Mouse (Mus musculus): ENCODE results near the gene Mettl2.
"Not testable (repeated sequence)": the region's sequence is repeated elsewhere in the genome, so short reads cannot be mapped to it uniquely, and the experiment has no call there.

Mettl2 gene

DNA sequence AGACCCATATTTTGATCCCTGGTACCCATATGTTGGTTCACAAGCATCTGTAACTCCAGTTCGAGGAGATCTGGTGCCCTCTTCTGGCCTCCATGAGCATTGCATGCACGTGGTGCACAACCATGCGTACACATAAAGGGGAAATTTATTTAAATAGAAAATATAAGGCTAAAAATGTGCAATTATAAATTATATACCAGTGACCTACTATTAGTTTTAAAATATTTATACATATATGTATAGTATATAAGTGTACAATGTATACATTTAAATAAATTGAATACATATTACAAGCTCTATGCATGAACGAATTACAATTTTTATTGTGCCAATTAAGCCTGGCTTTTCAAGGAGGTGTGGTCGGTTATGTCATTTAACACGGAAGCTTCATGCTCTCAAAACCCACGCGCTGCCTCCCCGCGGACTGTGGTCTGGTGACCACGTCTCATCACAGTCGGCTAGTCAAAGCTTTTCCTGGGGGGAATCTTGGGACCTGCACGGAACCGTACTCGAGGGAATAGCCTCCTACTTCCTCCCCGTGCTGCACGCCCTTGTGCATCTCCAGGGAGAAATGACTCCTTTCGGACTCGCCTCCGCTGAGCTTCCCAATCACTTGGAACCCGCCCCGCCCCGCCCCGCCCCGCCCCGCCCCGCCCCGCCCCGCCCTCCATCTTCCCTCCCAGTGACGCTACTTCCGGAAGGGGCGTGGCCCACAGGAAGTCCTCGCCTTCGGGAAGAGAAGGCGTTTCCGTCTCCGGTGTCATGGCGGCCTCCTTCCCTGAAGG is at the start of gene Mettl2:
TSS of gene Mettl2 (plus strand) at position 691 of the 785 bp plus-strand sequence.
- peak; percentile 89 for DNase-seq (ENCODE audit: low spot score)

DNA sequence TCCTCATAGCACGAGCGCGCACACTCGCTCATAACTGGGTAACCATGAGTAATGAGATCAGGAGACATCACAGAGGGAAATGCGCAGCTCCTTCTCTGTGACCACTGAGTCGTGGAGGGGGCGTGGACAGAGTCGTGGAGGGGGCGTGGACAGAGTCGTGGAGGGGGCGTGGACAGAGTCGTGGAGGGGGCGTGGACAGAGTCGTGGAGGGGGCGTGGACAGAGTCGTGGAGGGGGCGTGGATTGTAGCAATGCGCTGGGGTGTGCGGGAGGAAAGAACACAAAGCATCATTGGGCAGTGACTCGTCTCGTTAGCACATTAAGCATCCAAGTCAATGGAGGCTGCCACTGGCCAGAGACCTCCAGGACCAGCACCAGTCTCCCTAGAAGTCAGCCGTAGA is 13.8 kb upstream of the Mettl2 start:
- peak; percentile 42 for DNase-seq (ENCODE audit: low spot score)

DNA sequence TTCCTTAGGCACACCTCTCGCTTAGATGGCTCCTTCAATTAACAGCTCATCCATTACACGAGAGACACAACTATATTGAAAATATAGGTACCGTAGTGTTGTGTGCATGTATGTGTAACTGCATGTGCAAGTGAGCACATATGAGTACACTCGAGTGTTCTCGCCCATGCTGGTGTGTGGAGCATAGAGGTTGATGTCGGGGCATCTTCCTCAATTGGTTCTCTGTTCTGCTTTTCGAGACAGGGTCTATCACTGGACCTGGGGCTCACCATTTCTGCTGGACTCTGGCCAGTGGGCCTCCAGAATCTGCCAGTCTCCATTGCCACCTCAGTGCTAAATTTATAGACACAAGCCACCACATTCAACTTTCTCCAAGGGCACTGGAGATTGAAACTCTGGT is 8.4 kb upstream of the Mettl2 start:
- DNase-seq (ENCODE audit: low spot score) = no peak

DNA sequence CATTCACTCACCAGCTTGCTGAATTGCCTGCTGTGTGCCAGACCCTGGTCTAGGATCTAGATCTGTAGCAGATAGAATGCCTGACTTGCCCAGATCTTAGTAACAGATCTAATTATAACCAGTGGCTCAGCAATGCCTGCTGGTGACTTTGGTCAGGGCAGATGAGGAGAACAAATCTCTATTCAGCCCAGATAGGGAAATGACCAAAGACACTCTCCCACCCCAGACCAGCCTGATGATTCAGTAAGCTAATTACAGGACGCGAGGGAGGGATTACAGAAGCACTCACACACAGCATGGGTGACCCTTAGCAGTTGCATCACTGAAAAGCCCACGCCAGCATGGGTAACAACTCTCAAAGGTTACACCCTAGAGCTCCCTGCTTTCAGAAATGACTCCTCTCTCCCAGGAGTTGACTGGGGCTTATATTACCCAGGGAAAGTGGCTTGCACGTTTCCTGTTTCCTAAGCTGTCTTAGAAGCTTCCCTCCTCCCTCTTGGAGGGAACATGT is 5.6 kb upstream of the Mettl2 start:
- DNase-seq (ENCODE audit: low spot score) = peak; percentile 73

DNA sequence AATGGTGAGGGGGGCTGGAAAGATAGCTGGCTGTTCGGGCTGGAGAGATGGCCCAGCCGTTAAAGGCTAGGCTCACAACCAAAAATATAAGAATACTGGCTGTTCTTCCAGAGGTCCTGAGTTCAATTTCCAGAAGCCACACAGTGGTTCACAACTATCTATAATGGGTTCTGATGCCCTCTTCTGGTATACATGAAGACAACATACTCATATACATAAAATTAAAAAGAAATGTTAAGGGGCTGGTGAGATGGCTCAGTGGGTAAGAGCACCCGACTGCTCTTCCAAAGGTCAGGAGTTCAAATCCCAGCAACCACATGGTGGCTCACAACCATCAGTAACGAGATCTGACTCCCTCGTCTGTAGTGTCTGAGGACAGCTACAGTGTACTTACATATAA is 4.4 kb upstream of the Mettl2 start:
- not testable (repeated sequence) for DNase-seq (ENCODE audit: low spot score)

DNA sequence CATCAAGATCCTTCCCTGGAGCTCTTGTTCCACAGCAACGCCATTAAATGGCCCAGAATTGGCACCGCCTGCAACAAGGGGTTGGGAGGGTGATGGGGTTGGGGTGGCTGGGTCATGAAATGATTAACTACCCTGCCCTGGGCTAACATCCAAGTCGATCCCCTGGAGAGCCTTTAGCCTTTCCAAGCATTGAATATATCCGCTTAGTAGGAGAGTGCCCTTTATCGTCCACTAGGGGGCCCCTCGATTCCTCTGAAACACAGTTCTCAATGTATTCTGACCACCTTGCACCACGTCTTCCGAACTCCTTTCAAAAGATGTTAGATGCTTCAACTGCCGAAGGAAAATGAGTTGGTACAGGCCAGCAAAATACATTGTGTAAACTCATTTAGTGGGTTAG is 2.2 kb upstream of the Mettl2 start:
- DNase-seq (ENCODE audit: low spot score) = peak; percentile 59

DNA sequence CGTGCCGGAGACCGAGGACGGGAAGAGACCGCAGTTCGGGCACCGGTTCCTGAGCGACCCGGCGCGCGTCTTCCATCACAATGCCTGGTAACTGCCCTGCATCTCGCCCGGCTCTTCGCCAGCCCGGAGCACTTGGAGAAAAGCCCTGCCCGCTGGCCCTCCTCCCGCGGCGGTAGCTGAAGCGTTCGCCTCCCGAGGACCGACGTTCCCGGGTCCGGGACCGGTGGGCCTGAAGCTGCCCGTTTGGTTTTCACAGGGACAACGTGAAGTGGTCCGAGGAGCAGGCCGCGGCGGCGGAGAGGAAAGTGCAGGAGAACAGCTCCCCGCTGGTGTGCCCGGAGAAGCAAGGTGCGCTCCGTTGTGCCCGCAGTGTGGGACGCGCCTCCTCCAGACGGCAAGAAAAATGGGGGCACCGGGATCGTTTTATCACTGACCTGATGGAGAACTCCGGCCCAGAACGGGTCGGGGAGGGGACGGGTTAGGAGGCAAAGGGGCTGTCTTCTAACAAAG is 350 bp downstream of the Mettl2 start:
- DNase-seq (ENCODE audit: low spot score) = peak; percentile 30

DNA sequence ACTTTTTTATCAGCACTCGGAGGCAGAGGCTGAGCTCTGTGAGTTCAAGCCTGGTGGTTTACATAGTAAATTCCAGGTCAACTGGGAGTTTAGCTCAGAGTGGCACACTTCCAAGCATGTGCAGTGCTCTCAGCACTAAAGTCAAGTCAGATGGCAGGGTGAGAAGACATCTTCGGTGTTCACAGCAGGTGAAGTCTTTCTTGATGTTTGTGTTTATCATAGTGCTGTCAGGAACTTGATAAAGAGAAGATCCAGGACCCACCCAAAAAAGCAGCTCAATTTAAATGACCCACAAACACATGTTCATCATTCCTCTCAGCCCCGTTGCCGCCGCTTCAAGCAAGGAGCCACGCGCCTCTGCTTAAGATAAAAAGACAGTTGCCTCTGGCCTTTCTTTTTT is 9.5 kb downstream of the Mettl2 start:
- DNase-seq (ENCODE audit: low spot score) = no peak

DNA sequence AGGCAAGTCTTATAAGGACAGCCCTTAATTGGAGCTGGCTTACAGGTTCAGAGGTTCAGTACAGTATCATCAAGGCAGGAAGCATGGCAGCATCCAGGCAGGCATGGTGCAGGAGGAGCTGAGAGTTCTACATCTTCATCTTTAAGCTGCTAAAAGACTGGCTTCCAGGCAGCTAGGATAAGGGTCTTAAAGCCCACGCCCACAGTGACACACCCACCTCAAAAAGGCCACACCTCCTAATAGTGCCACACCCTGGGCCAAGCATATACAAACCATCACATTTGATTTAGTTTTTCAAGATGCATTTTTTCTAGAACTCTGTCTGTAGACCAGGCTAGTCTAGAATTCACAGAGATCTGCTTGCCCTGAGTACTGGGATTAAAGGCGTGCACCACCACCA is 11.0 kb downstream of the Mettl2 start:
- DNase-seq (ENCODE audit: low spot score) = not testable (repeated sequence)

DNA sequence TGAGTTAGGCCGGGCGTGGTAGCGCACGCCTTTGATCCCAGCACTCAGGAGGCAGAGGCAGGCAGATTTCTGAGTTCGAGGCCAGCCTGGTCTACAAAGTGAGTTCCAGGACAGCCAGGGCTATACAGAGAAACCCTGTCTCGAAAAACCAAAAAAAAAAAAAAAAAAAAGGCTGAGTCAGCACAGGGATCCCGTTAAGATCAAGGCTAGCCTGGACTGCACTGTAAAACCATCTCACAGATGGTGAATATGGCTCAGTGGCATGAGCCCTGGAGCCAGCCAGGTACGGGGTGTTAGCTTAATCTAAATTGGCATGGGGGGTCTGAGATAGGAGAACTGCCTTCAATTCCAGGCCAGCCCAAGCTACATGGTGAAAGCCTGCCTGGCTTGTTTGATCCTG is 14.3 kb downstream of the Mettl2 start:
- DNase-seq (ENCODE audit: low spot score) = not testable (repeated sequence)

DNA sequence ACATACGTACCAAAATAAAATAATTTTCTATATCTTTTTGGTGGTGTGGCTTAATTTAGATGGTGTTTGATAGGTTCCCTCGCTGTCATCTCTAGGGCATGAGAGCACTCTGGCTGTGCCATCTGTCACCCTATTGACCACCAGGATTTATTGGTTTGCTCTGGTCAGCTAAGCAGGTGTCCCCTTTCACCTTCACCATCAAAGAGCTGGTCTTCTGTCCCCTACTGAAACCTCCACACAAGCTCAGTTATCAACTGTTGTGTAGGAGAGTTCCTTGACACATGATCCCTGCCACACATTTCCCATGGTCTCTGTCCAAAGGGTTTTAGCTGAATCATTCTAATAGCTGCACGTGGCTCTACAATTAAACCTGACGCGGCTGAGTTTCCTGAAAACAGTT is 14.9 kb downstream of the Mettl2 start:
- DNase-seq (ENCODE audit: low spot score) = no peak

DNA sequence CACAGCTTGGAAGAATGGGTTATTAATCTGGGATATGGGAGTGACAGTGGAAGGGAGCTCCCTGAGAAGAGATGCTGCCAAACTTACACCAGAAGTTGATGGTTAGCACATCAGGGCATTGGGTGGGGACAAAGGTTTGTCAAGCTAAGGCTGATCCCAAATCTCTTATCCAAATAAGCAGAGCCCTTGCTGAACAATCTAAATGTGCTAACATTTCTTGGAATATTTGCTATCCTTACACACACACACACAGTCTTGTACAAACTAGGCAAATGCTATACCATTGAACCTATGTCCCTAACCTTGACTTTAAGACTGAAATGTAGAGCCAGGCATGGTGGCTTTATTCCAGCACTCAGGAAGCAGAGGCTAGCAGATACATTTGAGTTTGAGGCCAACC is 17.3 kb downstream of the Mettl2 start:
- no peak for DNase-seq (ENCODE audit: low spot score)

DNA sequence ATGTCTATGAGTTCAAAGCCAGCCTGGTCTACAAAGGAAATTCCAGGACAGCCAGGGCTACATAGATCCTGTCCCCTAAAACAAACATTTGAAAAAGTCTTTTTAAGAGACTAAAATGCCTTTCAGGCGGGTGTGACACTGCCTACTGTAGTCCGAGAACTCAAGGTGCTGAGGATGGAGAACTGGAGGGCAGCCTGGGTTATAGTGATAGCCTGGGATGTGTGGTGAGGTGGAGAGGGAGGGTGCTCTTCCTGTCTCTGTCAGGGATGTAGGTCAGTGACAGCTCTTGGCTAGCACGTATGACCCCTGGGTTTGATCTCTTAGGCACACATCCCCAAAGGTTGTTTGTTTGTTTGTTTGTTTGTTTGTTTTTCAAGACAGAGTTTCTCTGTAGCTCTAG is 17.9 kb downstream of the Mettl2 start:
- no peak for DNase-seq (ENCODE audit: low spot score)

DNA sequence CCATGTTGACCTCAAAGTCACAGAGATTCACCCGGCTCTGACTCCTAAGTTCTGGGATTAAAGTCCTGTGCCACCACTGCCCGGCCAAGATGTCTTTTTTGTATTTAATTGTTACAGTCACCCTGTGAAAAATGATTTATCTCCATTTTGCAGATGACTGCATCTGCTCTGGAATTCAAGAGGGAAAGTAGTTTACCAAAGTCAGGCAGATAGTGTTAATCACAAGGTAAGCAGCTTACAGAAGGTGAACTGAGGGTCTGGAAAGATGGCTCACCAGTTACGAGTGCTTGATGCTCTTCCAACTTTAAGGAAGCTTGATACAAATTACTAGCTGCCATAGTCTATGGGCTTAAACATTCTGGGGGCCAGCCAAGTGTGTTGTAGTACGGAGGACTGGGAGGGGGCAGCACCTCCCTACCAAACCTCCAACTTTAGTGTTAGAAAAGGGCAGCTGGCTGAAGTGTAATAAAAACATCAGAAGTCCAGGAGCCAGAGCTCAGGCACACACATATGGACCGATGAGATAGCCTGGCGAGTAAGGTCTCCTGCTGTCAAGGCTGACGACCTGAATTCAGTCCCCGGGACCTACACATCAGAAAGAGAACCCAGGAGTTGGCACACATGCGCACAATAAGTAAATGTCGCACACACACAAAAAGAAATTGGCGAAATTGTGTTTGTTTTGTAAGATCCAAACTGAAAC is 18.4 kb downstream of the Mettl2 start:
- no peak for DNase-seq (ENCODE audit: low spot score)

DNA sequence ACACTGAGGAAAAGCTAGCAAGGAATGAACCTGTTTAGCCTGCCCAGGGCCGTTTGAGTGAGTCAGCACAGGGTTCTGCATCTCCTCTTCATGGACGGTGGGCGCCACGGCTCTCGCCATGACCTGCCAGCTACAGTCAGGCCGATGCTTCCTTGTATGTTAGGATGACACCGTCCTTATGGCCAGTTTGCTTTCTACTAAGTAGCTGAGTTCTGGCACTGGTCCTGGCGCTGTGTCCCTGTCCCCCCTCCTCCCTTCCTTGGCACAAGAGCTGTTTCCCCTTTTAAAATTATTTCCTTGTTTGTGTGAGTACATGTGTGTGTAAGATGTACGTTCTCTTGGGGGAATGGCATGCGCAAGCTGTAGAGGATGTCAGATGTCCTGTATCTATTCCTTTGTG is 19.0 kb downstream of the Mettl2 start:
- no peak for DNase-seq (ENCODE audit: low spot score)

DNA sequence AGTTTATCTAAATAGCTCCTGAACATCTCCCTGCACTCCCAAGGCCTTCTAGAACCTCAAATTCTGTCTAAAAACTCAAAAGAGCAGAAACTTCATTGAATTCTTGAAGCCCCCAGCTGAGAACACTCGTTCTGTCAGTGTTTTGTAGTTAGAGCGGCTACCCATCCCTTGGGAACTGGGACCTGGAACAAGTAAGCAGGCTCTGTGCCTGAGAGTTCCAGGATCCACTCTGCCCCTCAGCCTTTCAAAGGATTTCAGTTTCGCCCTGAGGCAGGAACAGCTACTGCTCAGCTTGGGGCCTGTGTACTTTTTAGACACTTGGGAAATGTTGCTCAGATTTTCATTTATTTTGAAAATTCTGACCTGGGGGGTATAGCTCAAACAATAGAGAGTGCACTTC is 20.4 kb downstream of the Mettl2 start, which contains the start of gene Gm10842:
TSS of gene Gm10842 (plus strand) at position 301 of the 400 bp plus-strand sequence.
- DNase-seq (ENCODE audit: low spot score) = no peak

DNA sequence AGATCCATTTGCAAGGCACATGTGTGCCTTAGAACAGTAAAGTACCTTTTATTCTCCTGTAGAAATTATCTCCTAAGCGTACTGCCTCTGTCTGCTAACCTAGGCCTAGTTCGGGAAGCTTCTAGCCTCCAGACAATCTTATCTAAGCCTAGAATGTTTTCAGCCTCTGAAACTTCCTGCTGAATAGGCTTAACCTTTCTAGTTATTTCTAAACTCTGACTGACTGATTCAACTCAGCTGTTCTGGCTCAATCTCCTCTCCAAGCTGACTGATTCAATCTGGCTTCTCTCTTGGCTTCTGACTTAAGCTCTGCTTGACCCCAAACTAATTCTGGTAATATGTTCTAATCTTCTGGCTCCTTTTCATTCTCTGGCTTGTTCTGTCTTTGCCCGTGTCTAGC is 23.1 kb downstream of the Mettl2 start:
- no peak for DNase-seq (ENCODE audit: low spot score)

DNA sequence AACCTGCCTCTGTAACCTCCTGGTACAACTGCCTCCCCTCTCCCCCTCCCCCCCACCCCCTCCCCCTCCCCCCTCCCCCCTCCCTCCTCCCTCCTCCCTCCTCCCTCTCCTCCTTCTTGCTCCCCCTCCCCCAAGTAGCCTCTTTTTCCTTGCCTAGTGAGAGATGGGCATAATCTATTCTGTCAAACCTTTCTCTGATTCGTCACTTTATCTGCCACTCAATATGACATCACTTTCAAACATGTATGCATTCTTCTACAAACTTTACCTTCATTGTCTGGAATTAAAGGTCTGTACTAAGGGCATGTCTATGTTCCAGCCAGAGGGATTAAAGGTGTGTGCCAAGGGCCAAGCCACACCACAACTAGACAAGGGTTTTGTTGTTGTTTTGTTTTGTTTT is 23.5 kb downstream of the Mettl2 start:
- no peak for DNase-seq (ENCODE audit: low spot score)

DNA sequence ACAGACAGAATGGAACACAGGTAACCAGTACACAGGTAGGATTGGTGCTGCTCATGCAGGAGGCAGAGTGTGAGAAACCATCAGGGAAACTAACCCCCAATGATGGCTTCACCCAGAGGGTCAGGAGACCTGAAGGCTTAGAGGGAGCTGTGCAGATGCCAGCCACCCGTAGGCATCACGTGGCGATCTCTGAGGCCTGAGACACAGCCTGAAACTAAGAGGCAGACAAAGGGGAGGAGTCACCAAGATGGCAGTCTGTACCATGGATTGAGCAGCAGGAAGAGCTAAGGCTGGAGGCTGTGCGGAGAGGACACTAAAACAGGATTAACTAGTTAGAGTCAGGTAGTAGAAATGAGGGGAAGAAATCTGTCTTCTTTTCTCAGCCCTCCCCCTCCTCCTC is 24.5 kb downstream of the Mettl2 start:
- DNase-seq (ENCODE audit: low spot score) = no peak

DNA sequence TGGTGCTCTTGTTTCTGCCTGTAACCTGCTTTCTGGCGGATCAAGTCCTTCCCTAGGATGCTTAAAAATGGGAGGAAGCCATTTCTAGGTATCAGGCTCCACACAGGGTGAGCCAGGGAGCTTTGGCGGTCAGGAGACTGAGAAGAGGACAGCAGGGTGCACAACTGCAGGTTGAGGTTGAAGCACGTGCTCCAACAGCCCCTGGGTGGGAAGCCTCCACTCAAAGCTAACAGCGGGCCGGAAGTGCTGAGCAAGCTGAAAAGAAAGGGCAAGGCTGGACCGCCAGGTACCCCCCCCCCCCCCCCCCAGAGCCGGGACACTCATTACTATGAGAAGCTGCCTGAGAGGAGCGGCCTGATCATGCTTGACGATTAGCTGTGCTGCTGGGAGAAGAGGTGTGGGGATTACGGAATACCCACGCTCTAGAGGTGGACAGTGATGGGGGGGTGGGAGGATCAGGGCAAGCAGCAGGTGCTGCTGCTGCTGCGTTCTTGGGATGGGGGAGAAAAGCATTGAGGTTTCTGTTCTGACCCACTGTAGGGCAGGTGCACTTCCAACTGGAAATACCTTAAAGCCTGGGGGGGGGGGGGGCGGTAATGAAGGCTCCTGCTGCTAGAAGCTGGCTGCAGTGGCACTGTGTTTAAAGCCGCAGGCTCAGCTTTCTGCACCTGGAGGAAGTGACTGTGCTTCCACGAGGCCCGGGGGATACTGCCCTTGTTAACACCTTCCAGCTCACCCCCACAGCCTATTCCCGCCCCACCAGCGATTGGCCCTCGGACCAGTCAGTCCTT is 25.2 kb downstream of the Mettl2 start:
- DNase-seq (ENCODE audit: low spot score) = no peak

DNA sequence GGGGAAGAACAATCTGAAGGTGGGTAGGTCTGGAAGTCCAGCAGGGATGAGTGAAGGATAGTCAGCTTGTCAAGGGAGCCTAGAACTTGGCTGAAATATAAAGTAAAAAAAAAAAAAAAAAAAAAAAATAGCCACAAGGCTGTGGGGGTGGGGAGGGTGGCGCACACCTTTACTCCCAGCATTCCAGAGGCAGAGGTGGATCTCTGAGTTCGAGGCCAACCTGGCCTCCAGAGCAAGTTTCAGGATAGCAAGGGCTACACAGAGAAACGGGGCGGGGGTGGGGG is 25.7 kb downstream of the Mettl2 start:
- DNase-seq (ENCODE audit: low spot score) = no peak

DNA sequence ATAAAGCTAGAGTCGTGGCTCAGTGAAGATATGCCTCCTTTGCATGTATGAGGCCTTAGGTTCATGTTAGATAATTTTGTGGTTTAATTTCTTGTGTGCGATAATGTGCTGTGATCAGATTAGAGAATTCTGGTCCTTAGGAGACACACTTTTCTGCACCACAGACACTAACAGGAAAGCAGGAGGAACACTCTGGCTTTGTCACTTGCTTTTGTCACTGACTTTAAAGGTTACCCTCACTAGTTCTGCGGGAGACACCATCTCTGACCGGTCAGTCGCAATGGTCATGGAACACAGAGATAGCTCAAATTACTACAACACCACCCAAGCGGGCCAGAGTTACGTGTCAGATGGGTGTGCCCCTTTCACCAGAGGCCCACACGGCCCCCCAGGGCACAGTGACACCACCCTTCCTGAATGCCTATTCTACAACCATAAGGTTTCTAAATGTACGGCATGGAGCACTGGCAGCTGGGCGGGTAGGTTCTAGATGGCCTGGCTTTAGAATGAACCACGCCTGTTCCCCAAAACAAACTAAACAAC is 26.2 kb downstream of the Mettl2 start:
- no peak for DNase-seq (ENCODE audit: low spot score)
